Mouse (Mus musculus): ENCODE measurements at regions not wholly inside any gene's neighbourhood (a gene's known extent, or its start where the extent isn't known, plus 50 kb on each side); places are given as distances from the start of the nearest gene placed in this dataset.
A peak's percentile ranks its signal among the peaks of the same experiment; 100 is the strongest.

DNA sequence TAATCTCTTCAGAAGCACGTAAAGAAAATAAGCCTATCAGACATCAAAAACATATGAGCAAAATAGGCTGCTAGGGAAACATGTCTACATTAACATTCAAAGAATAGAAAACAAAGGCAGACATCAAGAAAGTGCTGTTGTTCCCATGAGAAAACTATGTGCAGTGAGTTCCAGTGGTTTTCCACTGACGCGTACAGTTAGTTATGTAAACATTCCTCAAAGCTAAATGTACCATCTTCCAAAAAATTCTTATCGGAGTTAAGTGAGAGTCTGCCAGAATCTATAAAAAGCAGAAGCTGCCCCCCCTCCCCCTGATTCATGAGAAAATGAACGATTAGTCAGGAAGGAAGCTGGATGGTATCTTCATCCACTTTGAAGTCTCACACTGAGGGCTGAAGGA lies 155.3 kb downstream of the Rassf9 start:
- Histone ChIP-seq H3K4me3 (no peak overlapping the region), H3K27ac (no peak overlapping the region)
- no peak for DNase-seq (ENCODE audit: low spot score in 2 of 2)
- TF ChIP-seq CTCF (conservative IDR thresholded peaks at IDR 0.05): no peak

GRCm38 (mm10) chr10:102659683-102660082 lies 147.7 kb downstream of the Rassf9 start:
- TF ChIP-seq CTCF (conservative IDR thresholded peaks at IDR 0.05): no peak
- Histone ChIP-seq H3K27ac (no peak overlapping the region), H3K4me3 (no peak overlapping the region)
- DNase-seq (ENCODE audit: low spot score in 2 of 2): no peak

DNA sequence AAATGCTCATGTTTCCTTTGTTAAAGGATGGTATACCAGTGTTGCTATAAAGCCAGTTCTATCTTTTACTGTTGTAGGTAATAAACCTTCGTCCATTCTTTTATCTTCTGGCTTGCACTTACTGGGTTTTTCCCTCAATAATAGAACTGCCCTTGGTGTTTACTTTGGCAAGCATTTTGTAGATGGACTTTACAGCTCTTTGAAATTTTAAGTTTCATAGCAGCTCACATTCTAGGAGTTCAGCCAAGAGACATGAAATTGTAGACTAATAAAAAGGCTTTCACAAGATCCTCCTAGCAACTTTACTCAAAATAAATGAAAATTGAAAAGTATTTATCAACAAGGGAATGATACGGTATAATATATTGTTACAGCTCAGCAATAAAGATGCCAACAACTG lies 124.5 kb downstream of the Rassf9 start:
- no peak overlapping the region for H3K27ac ChIP-seq
- no peak overlapping the region for H3K4me3 ChIP-seq
- no peak for DNase-seq (ENCODE audit: low spot score in 2 of 2)
- TF ChIP-seq CTCF (conservative IDR thresholded peaks at IDR 0.05): no peak

- DNase-seq (ENCODE audit: low spot score in 2 of 2): no peak
- no peak overlapping the region for H3K4me3 ChIP-seq
- H3K27ac ChIP-seq: no peak overlapping the region
- no peak for TF ChIP-seq CTCF (conservative IDR thresholded peaks at IDR 0.05)
Observed at GRCm38 (mm10) chr10:102633438-102633837, 121.4 kb downstream of the Rassf9 start.

GRCm38 (mm10) chr10:102628609-102629008 lies 116.6 kb downstream of the Rassf9 start:
- H3K27ac ChIP-seq: no peak overlapping the region
- no peak for TF ChIP-seq CTCF (conservative IDR thresholded peaks at IDR 0.05)
- H3K4me3 ChIP-seq: no peak overlapping the region
- DNase-seq (ENCODE audit: low spot score in 2 of 2): no peak

- no peak for DNase-seq (ENCODE audit: low spot score in 2 of 2)
- TF ChIP-seq CTCF (conservative IDR thresholded peaks at IDR 0.05): no peak
- Histone ChIP-seq H3K4me3 (no peak overlapping the region), H3K27ac (no peak overlapping the region)
Observed at GRCm38 (mm10) chr10:102623895-102624294, 111.9 kb downstream of the Rassf9 start.

- Histone ChIP-seq H3K27ac (no peak overlapping the region), H3K4me3 (no peak overlapping the region)
- DNase-seq (ENCODE audit: low spot score in 2 of 2): no peak
- peak; percentile 57 for TF ChIP-seq CTCF (conservative IDR thresholded peaks at IDR 0.05)
Observed at GRCm38 (mm10) chr10:102622583-102623008, 110.6 kb downstream of the Rassf9 start.

- Histone ChIP-seq H3K4me3 (no peak overlapping the region), H3K27ac (no peak overlapping the region)
- 0 out of 2 replicates have a peak, but pooled peaks have one; percentile 8 for TF ChIP-seq CTCF (conservative IDR thresholded peaks at IDR 0.05)
- no peak for DNase-seq (ENCODE audit: low spot score in 2 of 2)
Observed at GRCm38 (mm10) chr10:102618711-102619110, 106.7 kb downstream of the Rassf9 start.

DNA sequence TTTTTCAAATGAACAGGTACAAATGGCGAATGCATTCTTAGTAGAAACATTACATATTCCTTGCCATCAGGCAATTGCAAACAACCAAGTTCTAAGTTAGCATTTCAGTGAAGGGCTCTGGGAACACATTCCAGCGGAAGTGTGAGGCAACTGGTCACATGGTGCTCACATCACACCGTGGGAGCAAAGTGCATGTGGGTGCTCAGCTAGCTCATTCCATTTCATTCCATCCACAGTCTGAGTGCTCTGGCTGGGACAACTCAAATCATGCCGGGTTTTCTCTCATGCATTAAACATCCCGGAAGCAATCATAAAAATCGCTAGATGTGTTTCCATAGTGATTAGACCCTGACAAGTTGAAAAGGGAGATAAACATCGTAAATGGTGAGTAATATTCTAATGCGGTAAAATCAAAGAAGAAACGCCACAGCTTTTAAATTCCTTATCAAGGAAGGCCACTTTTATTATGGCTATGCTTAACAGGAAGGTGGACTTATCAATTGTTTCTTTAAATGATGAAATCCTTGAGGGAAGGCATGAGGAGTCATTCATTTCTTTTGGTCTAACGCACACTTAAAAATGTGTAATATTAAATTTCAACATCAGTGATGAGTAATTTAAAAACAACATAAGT lies 104.1 kb downstream of the Rassf9 start:
- no peak for DNase-seq (ENCODE audit: low spot score in 2 of 2)
- no peak for TF ChIP-seq CTCF (conservative IDR thresholded peaks at IDR 0.05)

More for the DNA sequence above, 104.1 kb downstream of the Rassf9 start:
- no peak overlapping the region for H3K4me3 ChIP-seq
- H3K27ac ChIP-seq: no peak overlapping the region
